In the genomic region with DNA sequence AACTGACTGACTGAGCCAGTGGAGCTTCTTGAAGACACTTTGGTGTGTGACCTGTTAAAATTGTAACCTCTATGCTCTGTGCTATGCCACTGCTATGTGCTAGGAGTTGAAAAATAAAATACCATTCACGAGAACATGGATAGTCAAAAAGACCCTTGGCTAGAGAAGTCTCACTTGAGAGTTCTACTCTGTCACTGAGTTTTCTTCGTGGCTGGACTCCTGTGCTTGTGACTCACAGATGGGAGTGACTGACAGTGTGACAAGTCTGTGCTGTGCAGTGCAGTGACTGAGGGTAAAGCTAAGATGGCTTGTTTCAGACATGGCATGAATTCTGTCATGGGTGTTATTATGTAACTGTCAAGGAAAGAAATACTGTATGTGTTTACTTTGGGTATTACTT, we compare ENCODE assay signal across 9 mouse cellular contexts. TPM values are rescaled to one million over a fixed set of nuclear protein-coding genes. Genes with fewer than 3 reads are reported as not detected.
DNase-seq lines count a peak whose midpoint lies in the region; ATAC-seq lines count a peak whose summit lies in the region.
"Had no signal": no experiment of that assay in that cellular context is flagged by ENCODE, and none has a peak within 500 bp of the region (broad histone marks: within the 10 kb centered on the region; RNA-seq: fewer than 3 reads in every experiment).

No protein-coding gene starts in this region.

- H3K9me3 ChIP-seq in heart, embryonic 15.5 days (replicated peaks) = no peaks in the 10 kb centered on the region
- no peaks in the 10 kb centered on the region for H3K9me3 ChIP-seq in hindbrain, embryonic 13.5 days
- no peaks in the 10 kb centered on the region for H3K9me3 ChIP-seq in midbrain, embryonic 11.5 days (ENCODE audit: control insufficient read depth, low read length)

- no peaks in the 10 kb centered on the region for H3K36me3 ChIP-seq in heart, embryonic 15.5 days
- no peaks in the 10 kb centered on the region for H3K36me3 ChIP-seq in hindbrain, embryonic 13.5 days
- no peaks in the 10 kb centered on the region for H3K36me3 ChIP-seq in midbrain, embryonic 11.5 days (ENCODE audit: control insufficient read depth, insufficient read depth, low read length)

- H3K27ac ChIP-seq in heart, embryonic 15.5 days = peak overlapping the region; percentile 3
- no peak overlapping the region for H3K27ac ChIP-seq in hindbrain, embryonic 13.5 days
- H3K27ac ChIP-seq in midbrain, embryonic 11.5 days (ENCODE audit: low read depth, low read length) = no peak overlapping the region

- peak overlapping the region; percentile 48 for H3K4me2 ChIP-seq in heart, embryonic 15.5 days
- peak overlapping the region; percentile 86 for H3K4me2 ChIP-seq in hindbrain, embryonic 13.5 days
- peak overlapping the region; percentile 22; the same call in 1 of the 2 replicates for H3K4me2 ChIP-seq in midbrain, embryonic 11.5 days

- no peaks in the 10 kb centered on the region for H3K27me3 ChIP-seq in heart, embryonic 15.5 days
- no peaks in the 10 kb centered on the region for H3K27me3 ChIP-seq in hindbrain, embryonic 13.5 days
- H3K27me3 ChIP-seq in midbrain, embryonic 11.5 days (ENCODE audit: control insufficient read depth, insufficient read depth, low read length) = no peaks in the 10 kb centered on the region

- DNase-seq in heart, adult 11 months = no peak
- peak; percentile 42 for DNase-seq in adipocyte (ENCODE audit: low spot score)
- DNase-seq in midbrain, embryonic 11.5 days (ENCODE audit: low spot score, missing footprints) = no peak
- DNase-seq in yolk sac, embryonic 10.5 days (ENCODE audit: low spot score) = no peak
- DNase-seq in adrenal gland, postnatal 36 days = no peak
- DNase-seq in ovary, adult 18-20 months (ENCODE audit: low spot score) = no peak
- DNase-seq: cerebellum, adult 8-10 months had no signal

- H3K9ac ChIP-seq in heart, embryonic 15.5 days = 0 out of 2 replicates have a peak overlapping the region, but pooled peaks have one; percentile 14
- H3K9ac ChIP-seq in hindbrain, embryonic 13.5 days = peak overlapping the region; percentile 39; the same call in 1 of the 2 replicates
- H3K9ac ChIP-seq in midbrain, embryonic 11.5 days (ENCODE audit: low read length) = peak overlapping the region; percentile 10; the same call in 1 of the 2 replicates

- H3K4me3 ChIP-seq in heart, embryonic 15.5 days = peak overlapping the region; percentile 26; the same call in 1 of the 2 replicates
- H3K4me3 ChIP-seq in hindbrain, embryonic 13.5 days = peak overlapping the region; percentile 23
- H3K4me3 ChIP-seq in midbrain, embryonic 11.5 days (ENCODE audit: low read depth, low read length) = peak overlapping the region; percentile 6; the same call in 1 of the 2 replicates

- H3K4me1 ChIP-seq in heart, embryonic 15.5 days (replicated peaks) = peaks cover 54% of the 10 kb centered on the region
- H3K4me1 ChIP-seq in hindbrain, embryonic 13.5 days (replicated peaks) = peaks cover 58% of the 10 kb centered on the region
- H3K4me1 ChIP-seq in midbrain, embryonic 11.5 days (ENCODE audit: control insufficient read depth, insufficient read depth, low read length) = peaks cover 22% of the 10 kb centered on the region

- WGBS in heart, embryonic 15.5 days = 20% methylated on average over 2 of the region's 2 CpGs
- whole genome bisulfite sequencing in hindbrain, embryonic 13.5 days = 40% methylated on average over 2 of the region's 2 CpGs
- WGBS in midbrain, embryonic 11.5 days = 50% methylated on average over 2 of the region's 2 CpGs

- ATAC-seq in heart, embryonic 15.5 days (replicated peaks; ENCODE audit: insufficient number of reproducible peaks, insufficient read depth, low FRiP score, low read depth) = no peak
- ATAC-seq in hindbrain, embryonic 13.5 days (ENCODE audit: low FRiP score) = no peak
- no peak for ATAC-seq in midbrain, embryonic 11.5 days (ENCODE audit: low FRiP score)

RNA-seq across cellular contexts. Expression of gene Dyrk1a, which starts 2.6 kb away (rescaled TPM):
- polyA plus RNA-seq in heart, embryonic 15.5 days (2015; fragmentation: Nextera tagmentation; extraction: Ambion mirVana) = 7.1 and 7.3 TPM in 2 replicates
- 10.7 and 11.2 TPM in 2 replicates for polyA plus RNA-seq in hindbrain, embryonic 13.5 days (2015; fragmentation: Nextera tagmentation; extraction: Ambion mirVana)
- polyA plus RNA-seq in midbrain, embryonic 11.5 days (2014; fragmentation: Nextera tagmentation; extraction: Ambion mirVana) = 11.3 and 13.0 TPM in 2 replicates
- 10 to 100 TPM; 68.7 to 77.0 TPM for total RNA-seq in adrenal gland, postnatal 36 days (2021)

RNA-seq across cellular contexts. Expression of gene Vps26c, which starts 45.8 kb away (rescaled TPM):
- 41.0 and 49.6 TPM in 2 replicates for polyA plus RNA-seq in heart, embryonic 15.5 days (2015; fragmentation: Nextera tagmentation; extraction: Ambion mirVana)
- 83.3 and 85.2 TPM in 2 replicates for polyA plus RNA-seq in hindbrain, embryonic 13.5 days (2015; fragmentation: Nextera tagmentation; extraction: Ambion mirVana)
- polyA plus RNA-seq in midbrain, embryonic 11.5 days (2014; fragmentation: Nextera tagmentation; extraction: Ambion mirVana) = 60.0 and 60.4 TPM in 2 replicates
- 10 to 100 TPM; 60.6 to 73.2 TPM for total RNA-seq in adrenal gland, postnatal 36 days (2021)

Comparison
In these comparisons a context has a peak if more than half of its experiments do, and no peak if none do; other contexts are left out.
1. H3K4me2 ChIP-seq: peak in every context shown above with its lines; median percentile 86 in hindbrain, embryonic 13.5 days; 48 in heart, embryonic 15.5 days; 22 in midbrain, embryonic 11.5 days.